Comparison of ENCODE assay signal across 8 mouse cellular contexts in the genomic region with DNA sequence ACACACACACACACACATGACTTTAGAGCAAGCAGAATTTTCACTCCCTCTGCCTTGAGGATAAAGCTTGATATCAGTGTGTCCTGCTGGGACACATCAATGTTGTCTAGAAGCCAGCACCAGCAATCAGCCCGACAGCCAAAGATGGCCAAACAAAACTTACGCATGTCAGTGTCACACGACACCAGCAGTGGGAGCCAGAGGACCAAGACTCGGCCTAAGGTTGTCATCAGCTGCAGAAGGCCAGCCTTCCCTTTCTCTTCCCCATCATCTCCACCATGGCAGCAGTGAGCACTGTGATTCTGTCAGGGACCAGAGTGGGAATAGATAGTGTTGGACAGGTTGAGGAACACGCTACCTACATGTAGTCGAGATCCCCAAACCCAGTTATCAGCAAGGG. TPM values are rescaled to one million over a fixed set of nuclear protein-coding genes. Genes with fewer than 3 reads are reported as not detected.
A peak's percentile ranks its signal among the peaks of the same experiment; 100 is the strongest.
DNase-seq lines count a peak whose midpoint lies in the region; ATAC-seq and TF ChIP-seq lines count a peak whose summit lies in the region.

No protein-coding gene starts in this region.

- H3K27ac ChIP-seq in liver, embryonic 12.5 days = no peak overlapping the region
- no peak overlapping the region for H3K27ac ChIP-seq in hindbrain, postnatal 0 days

- no peak overlapping the region for H3K4me3 ChIP-seq in liver, embryonic 12.5 days
- H3K4me3 ChIP-seq in hindbrain, postnatal 0 days (ENCODE audit: low read length) = no peak overlapping the region

- no peak for ATAC-seq in cerebellum, adult (ENCODE audit: insufficient number of reproducible peaks, low FRiP score, low TSS enrichment)
- ATAC-seq in liver, embryonic 12.5 days = no peak
- no peak for ATAC-seq in hindbrain, postnatal 0 days

- H3K36me3 ChIP-seq in liver, embryonic 12.5 days = peaks cover 15% of the 10 kb centered on the region
- H3K36me3 ChIP-seq in hindbrain, postnatal 0 days (ENCODE audit: insufficient read depth, low read length) = no peaks in the 10 kb centered on the region

- H3K4me2 ChIP-seq in liver, embryonic 12.5 days = no peak overlapping the region
- no peak overlapping the region for H3K4me2 ChIP-seq in hindbrain, postnatal 0 days (ENCODE audit: low read depth, low read length)

- peak; percentile 9 to 15 for DNase-seq in cerebellum, postnatal 36 days
- peak; percentile 60 for DNase-seq in liver
- DNase-seq in adrenal gland, adult 8-10 months = peak; percentile 8
- DNase-seq in hindbrain, postnatal 0 days (ENCODE audit: low spot score) = peak; percentile 68
- peak; percentile 65 for DNase-seq in retina, embryonic 14.5 days (ENCODE audit: low spot score)
- DNase-seq in urinary bladder, postnatal 10 days (ENCODE audit: low spot score) = no peak

- H3K9me3 ChIP-seq in liver, embryonic 12.5 days (replicated peaks) = no peaks in the 10 kb centered on the region
- H3K9me3 ChIP-seq in hindbrain, postnatal 0 days (ENCODE audit: low read length) = no peaks in the 10 kb centered on the region

- H3K9ac ChIP-seq in liver, embryonic 12.5 days = no peak overlapping the region
- H3K9ac ChIP-seq in hindbrain, postnatal 0 days (replicated peaks; ENCODE audit: low read length) = no peak overlapping the region

- 0 out of 2 replicates have a peak, but pooled peaks cover 4% of the 10 kb centered on the region for H3K27me3 ChIP-seq in liver, embryonic 12.5 days (replicated peaks)
- no peaks in the 10 kb centered on the region for H3K27me3 ChIP-seq in hindbrain, postnatal 0 days (ENCODE audit: insufficient read depth, low read length)

- 50% methylated on average over 6 of the region's 6 CpGs for WGBS in liver, embryonic 12.5 days (ENCODE audit: insufficient replicate concordance)
- WGBS in hindbrain, postnatal 0 days = 54% methylated on average over 6 of the region's 6 CpGs

- peak; percentile 81 for TF ChIP-seq CTCF in hindbrain, postnatal 0 days (IDR thresholded peaks at IDR 0.05; ENCODE audit: low read depth)

- H3K4me1 ChIP-seq in liver, embryonic 12.5 days = peaks cover 27% of the 10 kb centered on the region
- 0 out of 2 replicates have a peak, but pooled peaks cover 5% of the 10 kb centered on the region for H3K4me1 ChIP-seq in hindbrain, postnatal 0 days (ENCODE audit: insufficient read depth, low read length)

RNA-seq across cellular contexts. Expression of gene Pold3, which starts 2.1 kb away (rescaled TPM):
- polyA plus RNA-seq in liver, embryonic 12.5 days (2016; fragmentation: Nextera tagmentation; extraction: Ambion mirVana) = 72.3 and 73.6 TPM in 2 replicates
- 10 to 100 TPM; 21.5 to 31.9 (median 26.0) TPM for total RNA-seq in adrenal gland, adult 8-10 months (2022)
- 20.4 and 29.4 TPM in 2 replicates for total RNA-seq in hindbrain, postnatal 0 days (2014; rRNA removed)
- polyA plus RNA-seq in hindbrain, postnatal 0 days (2015; fragmentation: Nextera tagmentation; extraction: Ambion mirVana) = 38.6 and 41.0 TPM in 2 replicates

RNA-seq across cellular contexts. Expression of gene Lipt2, which starts 35.6 kb away (rescaled TPM):
- polyA plus RNA-seq in liver, embryonic 12.5 days (2016; fragmentation: Nextera tagmentation; extraction: Ambion mirVana) = 8.9 and 10.1 TPM in 2 replicates
- total RNA-seq in adrenal gland, adult 8-10 months (2022) = 1 to 10 TPM; 5.2 to 7.5 (median 6.4) TPM
- 13.8 and 20.1 TPM in 2 replicates for total RNA-seq in hindbrain, postnatal 0 days (2014; rRNA removed)
- 19.2 and 19.5 TPM in 2 replicates for polyA plus RNA-seq in hindbrain, postnatal 0 days (2015; fragmentation: Nextera tagmentation; extraction: Ambion mirVana)

RNA-seq across cellular contexts. Expression of gene Kcne3, which starts 52.8 kb away (rescaled TPM):
- polyA plus RNA-seq in liver, embryonic 12.5 days (2016; fragmentation: Nextera tagmentation; extraction: Ambion mirVana) = 3.4 and 4.4 TPM in 2 replicates
- total RNA-seq in adrenal gland, adult 8-10 months (2022) = 1 to 10 TPM in 3 of 4 experiments, under 1 TPM in 1; 0.55 to 1.9 (median 1.4) TPM
- total RNA-seq in hindbrain, postnatal 0 days (2014; rRNA removed) = 0.47 TPM in 1 of 2 replicates, not detected in the other
- polyA plus RNA-seq in hindbrain, postnatal 0 days (2015; fragmentation: Nextera tagmentation; extraction: Ambion mirVana) = 0.25 and 0.33 TPM in 2 replicates
